Mouse (Mus musculus) testis, adult 2 months (tissue): ENCODE measurements at regions not wholly inside any gene's neighbourhood (a gene's known extent, or its start where the extent isn't known, plus 50 kb on each side); places are given as distances from the start of the nearest gene placed in this dataset.

Experiments
- CTCF ChIP-seq: fragments of 200-500 bp; IDR thresholded peaks from 2 replicates; pipeline ENCODE4 v1.5.1; 2012; ENCODE audit warnings: low read depth, mild to moderate bottlenecking, inconsistent platforms, low read length, moderate library complexity; ENCODE audit not compliant: control insufficient read depth, insufficient read depth, insufficient replicate concordance
- POLR2A ChIP-seq: fragments of 200-500 bp; IDR thresholded peaks from 2 replicates; pipeline ENCODE4 v1.6.1; 2012; ENCODE audit warnings: low read depth, mild to moderate bottlenecking, inconsistent platforms, low read length, moderate library complexity; ENCODE audit not compliant: control insufficient read depth

- no peak for TF ChIP-seq CTCF
- no peak for TF ChIP-seq POLR2A
Measured at GRCm38 (mm10) chr7:115252370-115252750, 508.9 kb downstream of the Insc start.
